Mouse (Mus musculus) spleen, adult 2 months (tissue): ENCODE results near the gene Kidins220. TPM values are rescaled to one million over a fixed set of nuclear protein-coding genes. Genes with fewer than 3 reads are reported as not detected.

ENCODE experiments used
- DNase-seq, 2 experiments: peaks; one replicate each; pipeline versions ENCODE4 v3.0.0 to v3.0.0-alpha.2; 2012 to 2021; ENCODE audit warnings: low spot score in 2 of 2, low read depth in 1 of 2
- H3K27ac ChIP-seq: fragments of 200-500 bp; 2 replicates; pipeline ENCODE4 v1.5.1; 2012; ENCODE audit warnings: low read length, inconsistent platforms; ENCODE audit not compliant: insufficient read depth
- H3K27me3 ChIP-seq: fragments of 200-500 bp; 2 replicates; pipeline ENCODE4 v1.6.1; 2012; ENCODE audit warnings: mild to moderate bottlenecking, moderate library complexity, low read length, inconsistent platforms; ENCODE audit not compliant: control insufficient read depth, insufficient read depth
- H3K36me3 ChIP-seq: fragments of 200-500 bp; 2 replicates; pipeline ENCODE4 v1.6.1; 2012; ENCODE audit warnings: mild to moderate bottlenecking, low read length, inconsistent platforms; ENCODE audit not compliant: control insufficient read depth, insufficient read depth
- H3K4me1 ChIP-seq: fragments of 200-500 bp; 2 replicates; pipeline ENCODE4 v1.6.1; 2011; ENCODE audit warnings: inconsistent platforms; ENCODE audit not compliant: control insufficient read depth, insufficient read depth, insufficient read length
- H3K4me3 ChIP-seq: fragments of 200-500 bp; 2 replicates; pipeline ENCODE4 v1.5.1; 2011; ENCODE audit warnings: mild to moderate bottlenecking, inconsistent platforms; ENCODE audit not compliant: insufficient read depth, insufficient read length; ENCODE audit errors: extremely low read depth
- CTCF ChIP-seq: fragments of 200-500 bp; IDR thresholded peaks from 2 replicates; pipeline ENCODE4 v1.5.1; 2011; ENCODE audit warnings: mild to moderate bottlenecking, inconsistent platforms; ENCODE audit not compliant: insufficient read depth, insufficient read length, insufficient replicate concordance; ENCODE audit errors: extremely low read depth
- POLR2A ChIP-seq: fragments of 200-500 bp; IDR thresholded peaks from 2 replicates; pipeline ENCODE4 v1.6.1; 2011; ENCODE audit warnings: low read depth, low read length, inconsistent platforms
- WGBS: fragments of 180-500 bp; shearing (Covaris S2); methylation state at CpG from one replicate; pipeline ENCODE4 v1.1.7; 2018; 5-methylcytosine and 5-hydroxymethylcytosine counted together
- polyA plus RNA-seq: library from polyadenylated mRNA; depleted of rRNA; stranded (reverse); fragments of >200 nt; gene quantifications from 2 replicates; pipeline ENCODE4 v1.2.3, GENCODE M21; 2012

The Kidins220 gene
- polyA plus RNA-seq, 1 experiment, result 22.2 TPM

DNA sequence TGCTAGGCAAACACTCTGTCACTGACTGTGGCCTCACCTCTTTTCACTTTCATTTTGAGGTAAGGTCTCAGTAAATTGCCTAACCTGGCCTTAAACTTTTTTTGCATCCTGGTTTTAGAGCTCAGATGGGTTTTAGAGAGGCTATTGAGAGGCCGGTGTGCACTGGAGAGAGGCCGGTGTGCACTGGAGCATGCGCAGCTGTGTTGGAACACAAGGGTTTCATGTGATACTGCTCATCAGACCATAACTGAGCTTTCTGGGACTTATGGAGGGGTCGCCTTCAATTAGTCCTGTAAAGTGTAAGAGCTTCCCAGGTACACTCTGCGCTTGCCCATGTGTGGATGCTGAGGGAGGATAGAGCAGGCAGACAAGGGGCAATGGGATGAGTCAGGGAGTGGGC is 62.5 kb downstream of the Kidins220 start:
- no peak overlapping the region for H3K4me3 ChIP-seq
- DNase-seq, result no peak
- no peak overlapping the region for H3K27ac ChIP-seq
- H3K4me1 ChIP-seq, result no peaks in the 10 kb centered on the region
- H3K36me3 ChIP-seq, result peaks cover 18% of the 10 kb centered on the region
- 84% methylated on average over 5 of the region's 5 CpGs for WGBS
- no peaks in the 10 kb centered on the region for H3K27me3 ChIP-seq
- TF ChIP-seq POLR2A, result no peak

DNA sequence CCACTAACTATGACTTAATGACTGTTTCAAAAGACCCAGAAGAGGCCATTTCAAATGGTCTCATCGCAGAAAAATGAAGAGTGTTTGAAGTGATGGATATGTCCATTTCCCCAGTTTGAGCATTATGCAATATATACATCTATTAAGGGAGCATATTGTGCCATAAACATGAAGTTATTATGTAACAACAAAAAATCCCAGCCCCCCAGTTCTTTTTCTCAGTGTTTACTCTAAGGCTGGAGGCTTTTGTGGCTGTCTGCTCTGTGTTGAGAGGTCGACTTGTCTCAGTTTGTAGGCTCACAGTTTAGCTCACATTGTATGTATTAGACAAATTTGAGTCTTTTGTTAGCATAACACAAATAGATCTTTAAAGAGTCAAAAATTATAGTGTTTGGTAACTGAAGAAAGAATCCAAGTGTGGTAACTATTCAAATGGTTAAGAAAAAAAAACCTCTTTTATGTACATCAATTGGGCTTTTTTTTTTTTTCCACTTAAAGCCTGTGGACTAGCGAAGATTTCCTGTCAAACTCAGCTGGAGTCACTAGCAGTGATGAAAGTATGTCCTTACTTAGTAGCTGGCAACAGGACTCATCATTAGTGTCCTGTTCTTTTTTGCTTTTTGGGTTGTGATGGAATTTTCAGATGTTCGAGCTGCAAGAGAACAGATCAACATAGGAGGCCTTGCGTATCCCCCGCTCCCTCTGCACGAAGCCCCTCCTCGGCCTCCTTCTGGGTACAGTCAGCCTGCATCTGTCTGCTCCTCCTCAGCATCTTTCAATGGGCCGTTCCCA is 63.2 kb downstream of the Kidins220 start:
- DNase-seq, result no peak
- Histone ChIP-seq H3K27ac (no peak overlapping the region), H3K4me3 (no peak overlapping the region), H3K36me3 (peaks cover 20% of the 10 kb centered on the region), H3K27me3 (no peaks in the 10 kb centered on the region), H3K4me1 (no peaks in the 10 kb centered on the region)
- TF ChIP-seq POLR2A (no peak), CTCF (no peak)
- 93% methylated on average over 9 of the region's 9 CpGs for WGBS

DNA sequence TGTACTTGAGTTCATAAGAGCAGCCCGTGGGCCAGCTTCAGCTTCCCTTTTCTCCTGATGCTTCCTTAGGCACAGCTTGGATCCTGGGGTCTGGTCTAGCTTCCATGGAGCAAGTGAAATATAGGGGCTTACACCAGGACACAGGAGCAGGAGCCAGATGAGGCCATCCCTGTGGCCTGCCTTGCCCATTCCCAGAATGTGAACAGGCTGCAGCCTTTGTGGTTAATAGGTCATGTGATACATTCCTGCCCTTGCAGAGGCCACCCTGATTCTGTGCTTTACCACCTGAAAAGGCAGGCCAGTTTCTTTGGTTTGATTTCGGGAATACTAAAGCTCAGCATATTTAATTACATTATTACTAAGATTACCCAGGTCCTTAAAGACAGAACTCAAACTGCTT is 69.3 kb downstream of the Kidins220 start:
- no peak for DNase-seq
- H3K36me3 ChIP-seq, result peaks cover 18% of the 10 kb centered on the region
- H3K27ac ChIP-seq, result no peak overlapping the region
- TF ChIP-seq POLR2A (no peak), CTCF (no peak)
- no peak overlapping the region for H3K4me3 ChIP-seq
- no peaks in the 10 kb centered on the region for H3K4me1 ChIP-seq
- 86% methylated on average over 2 of the region's 2 CpGs for WGBS
- H3K27me3 ChIP-seq, result no peaks in the 10 kb centered on the region

DNA sequence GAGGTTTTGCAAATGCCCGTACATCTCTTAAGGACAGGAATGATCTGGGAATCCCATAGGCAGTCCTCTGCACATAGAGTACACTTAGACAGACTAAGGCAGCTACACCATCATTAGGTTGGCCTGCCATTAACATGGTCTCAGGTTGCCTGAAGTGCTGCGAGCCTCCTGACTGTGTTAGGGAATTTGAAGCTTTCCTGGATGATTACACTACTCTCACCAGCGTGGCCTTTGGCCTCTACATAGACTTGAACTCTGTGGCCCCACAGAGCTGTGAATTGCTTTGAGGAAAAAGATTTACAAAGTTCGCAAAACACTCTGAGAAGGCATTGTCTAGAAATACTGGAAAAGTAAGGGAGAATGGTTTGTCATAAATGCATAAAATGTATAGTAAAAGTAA is 69.9 kb downstream of the Kidins220 start:
- DNase-seq, result no peak
- no peak for TF ChIP-seq CTCF
- Histone ChIP-seq H3K4me3 (no peak overlapping the region), H3K36me3 (peaks cover 19% of the 10 kb centered on the region), H3K27me3 (no peaks in the 10 kb centered on the region), H3K4me1 (no peaks in the 10 kb centered on the region), H3K27ac (no peak overlapping the region)
- 94% methylated on average over 4 of the region's 4 CpGs for WGBS

DNA sequence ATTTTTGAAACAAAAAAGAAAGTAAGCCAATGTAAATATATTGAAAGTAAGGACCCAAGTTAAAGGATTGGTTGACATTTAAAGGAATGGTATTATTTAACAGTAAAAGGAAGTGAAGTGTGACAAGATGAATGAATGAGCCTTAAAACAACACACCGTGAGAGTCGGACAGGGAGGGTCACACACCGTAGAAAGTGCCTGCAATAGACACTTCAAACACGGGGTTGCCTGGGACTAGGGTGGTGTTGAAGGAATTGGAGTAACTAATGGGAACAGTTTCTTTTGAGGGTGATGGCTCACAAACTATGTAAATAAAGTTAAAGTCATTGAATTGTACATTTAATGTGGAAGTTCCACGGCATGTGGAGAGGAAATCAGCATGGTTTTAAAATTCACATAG is 74.5 kb downstream of the Kidins220 start:
- no peaks in the 10 kb centered on the region for H3K27me3 ChIP-seq
- H3K36me3 ChIP-seq, result peaks cover 18% of the 10 kb centered on the region
- TF ChIP-seq CTCF, result no peak
- TF ChIP-seq POLR2A, result no peak
- WGBS, result 82% methylated on average over 5 of the region's 5 CpGs
- no peak overlapping the region for H3K27ac ChIP-seq
- no peaks in the 10 kb centered on the region for H3K4me1 ChIP-seq
- H3K4me3 ChIP-seq, result no peak overlapping the region
- no peak for DNase-seq

DNA sequence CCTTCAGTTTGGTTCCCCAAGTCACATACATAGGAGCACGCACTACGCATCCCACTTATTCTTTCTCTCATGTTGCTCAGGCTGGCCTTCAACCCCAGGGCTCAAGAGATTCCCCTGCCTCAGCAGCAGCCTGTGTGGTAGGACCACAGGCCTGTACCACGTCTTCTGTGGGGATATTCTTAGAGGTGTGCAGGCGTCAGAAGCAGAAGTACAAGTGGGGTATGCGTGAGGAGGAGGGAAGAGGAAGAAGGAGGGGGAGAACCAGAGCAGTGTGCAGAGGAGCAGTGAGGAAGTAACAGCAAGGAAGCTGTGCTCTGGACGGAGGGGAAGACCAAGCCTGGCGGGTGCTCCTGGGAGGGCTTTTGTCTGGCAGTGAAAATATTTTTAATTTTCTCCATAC is 79.8 kb downstream of the Kidins220 start:
- Histone ChIP-seq H3K4me3 (no peak overlapping the region), H3K4me1 (no peaks in the 10 kb centered on the region), H3K36me3 (peaks cover 37% of the 10 kb centered on the region), H3K27ac (no peak overlapping the region), H3K27me3 (no peaks in the 10 kb centered on the region)
- peak in 1 of 2 experiments; percentile 2 for DNase-seq
- no peak for TF ChIP-seq CTCF
- WGBS, result 34% methylated on average over 7 of the region's 7 CpGs

DNA sequence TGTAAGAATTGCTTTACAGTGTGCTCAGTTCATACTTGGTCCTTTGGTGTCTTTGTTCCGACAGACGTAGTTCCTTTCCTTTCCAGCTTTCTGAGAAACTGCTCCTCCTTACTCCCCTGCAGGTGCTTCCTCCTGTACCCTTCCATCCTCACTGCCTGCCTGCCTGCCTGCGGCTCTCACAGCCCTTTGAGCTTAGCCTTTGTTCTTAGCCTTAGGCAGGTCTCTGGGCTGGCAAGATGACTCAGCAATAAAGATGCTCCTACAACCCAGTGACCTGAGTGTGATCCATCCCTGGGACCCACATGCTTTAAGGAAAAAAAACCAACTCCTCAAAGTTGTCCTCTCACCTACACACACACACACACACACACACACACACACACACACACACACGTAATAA is 80.2 kb downstream of the Kidins220 start:
- 53% methylated on average over 4 of the region's 4 CpGs for WGBS
- no peak for DNase-seq
- TF ChIP-seq CTCF (no peak), POLR2A (no peak)
- Histone ChIP-seq H3K36me3 (peaks cover 37% of the 10 kb centered on the region), H3K4me1 (no peaks in the 10 kb centered on the region), H3K4me3 (no peak overlapping the region), H3K27me3 (no peaks in the 10 kb centered on the region), H3K27ac (no peak overlapping the region)
